Mouse (Mus musculus) liver, adult (tissue): Measurements from ENCODE around the gene Vmn2r72.

ENCODE experiments used
- GATA4 ChIP-seq: IDR thresholded peaks from 2 replicates; pipeline ENCODE4 v1.6.1; 2014; ENCODE audit warnings: mild to moderate bottlenecking, low read length; ENCODE audit not compliant: insufficient replicate concordance

The Vmn2r72 gene

DNA sequence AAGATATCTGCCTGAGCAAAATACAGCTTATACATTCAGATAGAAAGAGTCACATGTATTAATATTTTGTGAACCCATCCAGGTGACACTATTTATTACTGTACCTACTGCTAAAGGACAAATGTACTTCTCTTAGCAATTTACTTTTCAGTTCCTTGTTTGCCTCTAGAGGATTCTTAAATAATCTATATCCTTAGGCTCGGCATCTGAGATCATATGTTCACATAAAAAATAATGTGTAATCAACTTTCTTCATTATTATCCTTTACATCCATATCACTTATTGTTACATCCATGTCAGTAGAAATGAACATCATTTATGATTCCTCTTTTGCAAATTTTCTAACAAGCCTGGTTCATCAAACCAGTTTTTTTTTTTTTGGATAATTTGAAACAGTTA lies at the start of gene Vmn2r72:
Vmn2r72 (minus strand) TSS at position 101 of the 400 bp plus-strand sequence.
- TF ChIP-seq GATA4: no peak; the same call in 1 of the 2 replicates
